Mouse (Mus musculus): ENCODE measurements at regions not wholly inside any gene's neighbourhood (a gene's known extent, or its start where the extent isn't known, plus 50 kb on each side); places are given as distances from the start of the nearest gene placed in this dataset.

GRCm38 (mm10) chr19:52321626-52322025, 57.5 kb downstream of the Ins1 start:
- no peak for ATAC-seq
- Histone ChIP-seq H3K27me3 (replicated peaks; ENCODE audit: control insufficient read depth, insufficient read depth, low read length) (no peaks in the 10 kb centered on the region), H3K4me3 (ENCODE audit: low read length) (no peak overlapping the region), H3K27ac (ENCODE audit: low read length) (no peak overlapping the region), H3K36me3 (ENCODE audit: control insufficient read depth, insufficient read depth, low read length) (no peaks in the 10 kb centered on the region), H3K4me2 (ENCODE audit: low read depth, low read length) (no peak overlapping the region), H3K4me1 (ENCODE audit: control insufficient read depth, insufficient read depth, low read length) (no peaks in the 10 kb centered on the region), H3K9ac (ENCODE audit: low read depth, low read length) (no peak overlapping the region), H3K9me3 (ENCODE audit: control insufficient read depth, low read length) (no peaks in the 10 kb centered on the region)
- 48% methylated on average over 2 of the region's 2 CpGs for WGBS

GRCm38 (mm10) chr19:52331398-52331797, 67.3 kb downstream of the Ins1 start:
- ATAC-seq: no peak
- WGBS: 88% methylated on average over 1 of the region's 1 CpGs
- Histone ChIP-seq H3K4me1 (ENCODE audit: control insufficient read depth, insufficient read depth, low read length) (no peaks in the 10 kb centered on the region), H3K36me3 (ENCODE audit: control insufficient read depth, insufficient read depth, low read length) (no peaks in the 10 kb centered on the region), H3K27ac (ENCODE audit: low read length) (no peak overlapping the region), H3K4me3 (ENCODE audit: low read length) (no peak overlapping the region), H3K4me2 (ENCODE audit: low read depth, low read length) (no peak overlapping the region), H3K27me3 (replicated peaks; ENCODE audit: control insufficient read depth, insufficient read depth, low read length) (no peaks in the 10 kb centered on the region), H3K9ac (ENCODE audit: low read depth, low read length) (no peak overlapping the region), H3K9me3 (ENCODE audit: control insufficient read depth, low read length) (no peaks in the 10 kb centered on the region)

- H3K4me3 ChIP-seq (ENCODE audit: low read length): no peak overlapping the region
- H3K36me3 ChIP-seq (ENCODE audit: control insufficient read depth, insufficient read depth, low read length): no peaks in the 10 kb centered on the region
- no peak overlapping the region for H3K27ac ChIP-seq (ENCODE audit: low read length)
- WGBS: 66% methylated on average over 2 of the region's 2 CpGs
- H3K4me1 ChIP-seq (ENCODE audit: control insufficient read depth, insufficient read depth, low read length): no peaks in the 10 kb centered on the region
- ATAC-seq: no peak
- no peak overlapping the region for H3K4me2 ChIP-seq (ENCODE audit: low read depth, low read length)
- H3K9me3 ChIP-seq (ENCODE audit: control insufficient read depth, low read length): no peaks in the 10 kb centered on the region
- H3K9ac ChIP-seq (ENCODE audit: low read depth, low read length): no peak overlapping the region
- H3K27me3 ChIP-seq (replicated peaks; ENCODE audit: control insufficient read depth, insufficient read depth, low read length): no peaks in the 10 kb centered on the region
Measured at GRCm38 (mm10) chr19:52355175-52355574, 91.1 kb downstream of the Ins1 start.

GRCm38 (mm10) chr19:52374892-52375578, 110.9 kb downstream of the Ins1 start:
- no peak overlapping the region for H3K9ac ChIP-seq (ENCODE audit: low read depth, low read length)
- no peak overlapping the region for H3K4me2 ChIP-seq (ENCODE audit: low read depth, low read length)
- H3K27me3 ChIP-seq (replicated peaks; ENCODE audit: control insufficient read depth, insufficient read depth, low read length): no peaks in the 10 kb centered on the region
- peak; percentile 95 for ATAC-seq
- H3K9me3 ChIP-seq (ENCODE audit: control insufficient read depth, low read length): no peaks in the 10 kb centered on the region
- H3K36me3 ChIP-seq (ENCODE audit: control insufficient read depth, insufficient read depth, low read length): no peaks in the 10 kb centered on the region
- H3K4me3 ChIP-seq (ENCODE audit: low read length): no peak overlapping the region
- 60% methylated on average over 4 of the region's 4 CpGs for WGBS
- no peaks in the 10 kb centered on the region for H3K4me1 ChIP-seq (ENCODE audit: control insufficient read depth, insufficient read depth, low read length)
- no peak overlapping the region for H3K27ac ChIP-seq (ENCODE audit: low read length)

GRCm38 (mm10) chr19:52406653-52407052, 142.6 kb downstream of the Ins1 start:
- no peaks in the 10 kb centered on the region for H3K36me3 ChIP-seq (ENCODE audit: control insufficient read depth, insufficient read depth, low read length)
- no peaks in the 10 kb centered on the region for H3K9me3 ChIP-seq (ENCODE audit: control insufficient read depth, low read length)
- no peak overlapping the region for H3K4me3 ChIP-seq (ENCODE audit: low read length)
- H3K9ac ChIP-seq (ENCODE audit: low read depth, low read length): no peak overlapping the region
- no peak for ATAC-seq
- WGBS: 79% methylated on average over 1 of the region's 1 CpGs
- no peaks in the 10 kb centered on the region for H3K27me3 ChIP-seq (replicated peaks; ENCODE audit: control insufficient read depth, insufficient read depth, low read length)
- H3K4me2 ChIP-seq (ENCODE audit: low read depth, low read length): no peak overlapping the region
- H3K4me1 ChIP-seq (ENCODE audit: control insufficient read depth, insufficient read depth, low read length): no peaks in the 10 kb centered on the region
- H3K27ac ChIP-seq (ENCODE audit: low read length): no peak overlapping the region

- H3K27ac ChIP-seq (ENCODE audit: low read length): no peak overlapping the region
- H3K27me3 ChIP-seq (replicated peaks; ENCODE audit: control insufficient read depth, insufficient read depth, low read length): no peaks in the 10 kb centered on the region
- peak; percentile 50 for ATAC-seq
- no peak overlapping the region for H3K9ac ChIP-seq (ENCODE audit: low read depth, low read length)
- 27% methylated on average over 2 of the region's 2 CpGs for WGBS
- H3K4me1 ChIP-seq (ENCODE audit: control insufficient read depth, insufficient read depth, low read length): no peaks in the 10 kb centered on the region
- H3K4me2 ChIP-seq (ENCODE audit: low read depth, low read length): no peak overlapping the region
- H3K4me3 ChIP-seq (ENCODE audit: low read length): no peak overlapping the region
- no peaks in the 10 kb centered on the region for H3K36me3 ChIP-seq (ENCODE audit: control insufficient read depth, insufficient read depth, low read length)
- no peaks in the 10 kb centered on the region for H3K9me3 ChIP-seq (ENCODE audit: control insufficient read depth, low read length)
Measured at GRCm38 (mm10) chr19:52428768-52429167, 164.7 kb downstream of the Ins1 start.

- Histone ChIP-seq H3K36me3 (ENCODE audit: control insufficient read depth, insufficient read depth, low read length) (no peaks in the 10 kb centered on the region), H3K27ac (ENCODE audit: low read length) (no peak overlapping the region), H3K4me3 (ENCODE audit: low read length) (no peak overlapping the region), H3K9me3 (ENCODE audit: control insufficient read depth, low read length) (no peaks in the 10 kb centered on the region), H3K4me1 (ENCODE audit: control insufficient read depth, insufficient read depth, low read length) (no peaks in the 10 kb centered on the region), H3K4me2 (ENCODE audit: low read depth, low read length) (no peak overlapping the region), H3K9ac (ENCODE audit: low read depth, low read length) (no peak overlapping the region), H3K27me3 (replicated peaks; ENCODE audit: control insufficient read depth, insufficient read depth, low read length) (no peaks in the 10 kb centered on the region)
- ATAC-seq: no peak
- 84% methylated on average over 4 of the region's 4 CpGs for WGBS
Measured at GRCm38 (mm10) chr19:52442523-52442922, 178.4 kb downstream of the Ins1 start.

GRCm38 (mm10) chr19:52448931-52449330, 184.8 kb downstream of the Ins1 start:
- H3K27ac ChIP-seq (ENCODE audit: low read length): no peak overlapping the region
- no peaks in the 10 kb centered on the region for H3K4me1 ChIP-seq (ENCODE audit: control insufficient read depth, insufficient read depth, low read length)
- H3K9ac ChIP-seq (ENCODE audit: low read depth, low read length): no peak overlapping the region
- no peaks in the 10 kb centered on the region for H3K36me3 ChIP-seq (ENCODE audit: control insufficient read depth, insufficient read depth, low read length)
- ATAC-seq: peak; percentile 72
- H3K4me3 ChIP-seq (ENCODE audit: low read length): no peak overlapping the region
- H3K9me3 ChIP-seq (ENCODE audit: control insufficient read depth, low read length): no peaks in the 10 kb centered on the region
- no peak overlapping the region for H3K4me2 ChIP-seq (ENCODE audit: low read depth, low read length)
- 86% methylated on average over 4 of the region's 4 CpGs for WGBS
- H3K27me3 ChIP-seq (replicated peaks; ENCODE audit: control insufficient read depth, insufficient read depth, low read length): no peaks in the 10 kb centered on the region

- ATAC-seq: peak; percentile 77
Measured at GRCm38 (mm10) chr19:52449392-52449791, 185.3 kb downstream of the Ins1 start.

More at GRCm38 (mm10) chr19:52449392-52449791, 185.3 kb downstream of the Ins1 start:
- Histone ChIP-seq H3K9me3 (ENCODE audit: control insufficient read depth, low read length) (no peaks in the 10 kb centered on the region), H3K4me2 (ENCODE audit: low read depth, low read length) (no peak overlapping the region), H3K27ac (ENCODE audit: low read length) (no peak overlapping the region), H3K27me3 (replicated peaks; ENCODE audit: control insufficient read depth, insufficient read depth, low read length) (no peaks in the 10 kb centered on the region), H3K9ac (ENCODE audit: low read depth, low read length) (no peak overlapping the region), H3K4me3 (ENCODE audit: low read length) (no peak overlapping the region), H3K4me1 (ENCODE audit: control insufficient read depth, insufficient read depth, low read length) (no peaks in the 10 kb centered on the region), H3K36me3 (ENCODE audit: control insufficient read depth, insufficient read depth, low read length) (no peaks in the 10 kb centered on the region)
- 56% methylated on average over 4 of the region's 4 CpGs for WGBS
